Mouse (Mus musculus) neural tube, embryonic 15.5 days (tissue): ENCODE measurements at regions not wholly inside any gene's neighbourhood (a gene's known extent, or its start where the extent isn't known, plus 50 kb on each side); places are given as distances from the start of the nearest gene placed in this dataset.

Source experiments
- ATAC-seq: fragments of 200-750 bp; cut with Nextera tagmentation; 2 replicates; pipeline ENCODE4 v1.8.0; 2017; ENCODE audit warnings: mild to moderate bottlenecking, moderate TSS enrichment, moderate library complexity; ENCODE audit not compliant: low FRiP score
- H3K27ac ChIP-seq: fragments of 300-500 bp; sonication (generic); replicated peaks from 2 replicates; pipeline ENCODE4 v1.5.1; 2015; ENCODE audit warnings: mild to moderate bottlenecking, inconsistent platforms
- H3K27me3 ChIP-seq: fragments of 300-500 bp; sonication (generic); replicated peaks from 2 replicates; pipeline ENCODE4 v1.6.1; 2015; ENCODE audit warnings: inconsistent platforms
- H3K36me3 ChIP-seq: fragments of 300-500 bp; sonication (generic); 2 replicates; pipeline ENCODE4 v1.6.1; 2015; ENCODE audit warnings: inconsistent platforms
- H3K4me1 ChIP-seq: fragments of 300-500 bp; sonication (generic); 2 replicates; pipeline ENCODE4 v1.6.1; 2015; ENCODE audit warnings: inconsistent platforms
- H3K4me2 ChIP-seq: fragments of 300-500 bp; sonication (generic); 2 replicates; pipeline ENCODE4 v1.6.1; 2015; ENCODE audit warnings: inconsistent platforms, mild to moderate bottlenecking, moderate library complexity
- H3K4me3 ChIP-seq: fragments of 300-500 bp; sonication (generic); replicated peaks from 2 replicates; pipeline ENCODE4 v1.5.1; 2015; ENCODE audit warnings: mild to moderate bottlenecking, inconsistent platforms
- H3K9ac ChIP-seq: fragments of 300-500 bp; sonication (generic); replicated peaks from 2 replicates; pipeline ENCODE4 v1.6.1; 2015; ENCODE audit warnings: mild to moderate bottlenecking, inconsistent platforms
- H3K9me3 ChIP-seq: fragments of 300-500 bp; sonication (generic); replicated peaks from 2 replicates; pipeline ENCODE4 v1.6.1; 2016; ENCODE audit warnings: inconsistent platforms
- WGBS: fragments of 180-500 bp; shearing (Covaris S2); methylation state at CpG from one replicate; pipeline ENCODE4 v1.1.7; 2015; ENCODE audit warnings: mixed read lengths; 5-methylcytosine and 5-hydroxymethylcytosine counted together

- no peak overlapping the region for H3K4me3 ChIP-seq
- WGBS, result 81% methylated on average over 2 of the region's 2 CpGs
- H3K27me3 ChIP-seq, result no peaks in the 10 kb centered on the region
- H3K9me3 ChIP-seq, result no peaks in the 10 kb centered on the region
- no peak for ATAC-seq
- H3K27ac ChIP-seq, result no peak overlapping the region
- no peaks in the 10 kb centered on the region for H3K4me1 ChIP-seq
- H3K36me3 ChIP-seq, result no peaks in the 10 kb centered on the region
- no peak overlapping the region for H3K4me2 ChIP-seq
- H3K9ac ChIP-seq, result no peak overlapping the region
These were observed 1253.1 kb downstream of the Pcdh18 start for GRCm38 (mm10) chr3:48503996-48504395.

GRCm38 (mm10) chr3:48464679-48465078 lies 1292.4 kb downstream of the Pcdh18 start:
- Histone ChIP-seq H3K27ac (no peak overlapping the region), H3K27me3 (no peaks in the 10 kb centered on the region), H3K4me3 (no peak overlapping the region), H3K9ac (no peak overlapping the region), H3K4me1 (no peaks in the 10 kb centered on the region), H3K9me3 (no peaks in the 10 kb centered on the region), H3K36me3 (no peaks in the 10 kb centered on the region), H3K4me2 (no peak overlapping the region)
- ATAC-seq, result no peak

DNA sequence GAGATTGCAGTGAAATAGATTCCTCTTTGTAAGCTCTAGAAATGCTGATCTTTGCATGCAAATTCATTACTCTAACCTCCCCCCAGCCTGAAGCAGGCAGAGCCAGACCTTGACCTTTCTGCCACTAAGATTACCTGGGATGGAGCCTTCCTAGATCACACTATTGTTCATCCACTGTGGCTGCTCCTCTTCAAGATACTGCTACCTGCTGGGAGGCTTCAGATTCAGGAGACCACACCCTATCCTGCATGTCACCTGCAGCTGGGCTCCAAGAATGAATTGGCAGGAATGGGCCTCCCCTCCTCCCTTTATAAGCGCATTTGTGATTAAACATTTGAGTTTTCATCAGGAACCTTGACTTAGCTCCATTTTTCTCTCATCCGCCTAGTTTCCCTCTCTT lies 1315.2 kb downstream of the Pcdh18 start:
- no peak overlapping the region for H3K4me3 ChIP-seq

GRCm38 (mm10) chr3:48429406-48430033 lies 1327.6 kb downstream of the Pcdh18 start:
- peak; percentile 21; the same call in 1 of the 2 replicates for ATAC-seq
- no peaks in the 10 kb centered on the region for H3K36me3 ChIP-seq
- no peak overlapping the region for H3K9ac ChIP-seq
- no peak overlapping the region for H3K4me3 ChIP-seq
- no peaks in the 10 kb centered on the region; the same call in 1 of the 2 replicates for H3K4me1 ChIP-seq
- H3K27ac ChIP-seq, result no peak overlapping the region
- WGBS, result 54% methylated on average over 2 of the region's 2 CpGs
- no peak overlapping the region for H3K4me2 ChIP-seq
- no peaks in the 10 kb centered on the region for H3K9me3 ChIP-seq
- H3K27me3 ChIP-seq, result no peaks in the 10 kb centered on the region

More for the DNA sequence above, 1315.2 kb downstream of the Pcdh18 start:
- Histone ChIP-seq H3K4me1 (no peaks in the 10 kb centered on the region), H3K4me2 (no peak overlapping the region), H3K9ac (no peak overlapping the region), H3K27ac (no peak overlapping the region), H3K36me3 (no peaks in the 10 kb centered on the region), H3K9me3 (no peaks in the 10 kb centered on the region), H3K27me3 (no peaks in the 10 kb centered on the region)
- ATAC-seq, result no peak
- 91% methylated on average over 2 of the region's 2 CpGs for WGBS

DNA sequence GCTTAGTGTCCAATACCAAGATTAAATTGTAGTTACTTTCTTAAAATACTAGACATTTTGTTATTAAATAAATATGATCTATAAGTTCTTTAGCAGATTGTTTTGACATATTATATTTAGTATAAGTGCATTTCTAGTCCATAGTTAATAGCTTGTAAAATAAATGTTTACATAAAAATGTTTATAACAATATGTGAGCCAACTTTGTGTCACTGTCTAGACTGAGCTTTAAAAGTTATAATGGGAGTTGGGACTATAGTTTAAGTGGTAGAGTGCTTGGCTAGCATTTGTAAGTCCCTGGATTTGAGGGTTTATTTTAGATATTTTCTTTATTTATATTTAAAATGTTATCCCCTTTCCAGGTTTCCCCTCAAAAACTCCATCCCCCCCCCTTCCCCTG lies 1367.3 kb downstream of the Pcdh18 start:
- no peak overlapping the region for H3K27ac ChIP-seq
- H3K4me2 ChIP-seq, result no peak overlapping the region
- no peak overlapping the region for H3K4me3 ChIP-seq
- H3K4me1 ChIP-seq, result no peaks in the 10 kb centered on the region
- no peak overlapping the region for H3K9ac ChIP-seq
- no peaks in the 10 kb centered on the region for H3K36me3 ChIP-seq
- H3K9me3 ChIP-seq, result no peaks in the 10 kb centered on the region
- no peaks in the 10 kb centered on the region for H3K27me3 ChIP-seq
- no peak for ATAC-seq
